Mouse (Mus musculus): ENCODE results near the gene Sgk1.
A peak's percentile ranks its signal among the peaks of the same experiment; 100 is the strongest.

Gene Sgk1

DNA sequence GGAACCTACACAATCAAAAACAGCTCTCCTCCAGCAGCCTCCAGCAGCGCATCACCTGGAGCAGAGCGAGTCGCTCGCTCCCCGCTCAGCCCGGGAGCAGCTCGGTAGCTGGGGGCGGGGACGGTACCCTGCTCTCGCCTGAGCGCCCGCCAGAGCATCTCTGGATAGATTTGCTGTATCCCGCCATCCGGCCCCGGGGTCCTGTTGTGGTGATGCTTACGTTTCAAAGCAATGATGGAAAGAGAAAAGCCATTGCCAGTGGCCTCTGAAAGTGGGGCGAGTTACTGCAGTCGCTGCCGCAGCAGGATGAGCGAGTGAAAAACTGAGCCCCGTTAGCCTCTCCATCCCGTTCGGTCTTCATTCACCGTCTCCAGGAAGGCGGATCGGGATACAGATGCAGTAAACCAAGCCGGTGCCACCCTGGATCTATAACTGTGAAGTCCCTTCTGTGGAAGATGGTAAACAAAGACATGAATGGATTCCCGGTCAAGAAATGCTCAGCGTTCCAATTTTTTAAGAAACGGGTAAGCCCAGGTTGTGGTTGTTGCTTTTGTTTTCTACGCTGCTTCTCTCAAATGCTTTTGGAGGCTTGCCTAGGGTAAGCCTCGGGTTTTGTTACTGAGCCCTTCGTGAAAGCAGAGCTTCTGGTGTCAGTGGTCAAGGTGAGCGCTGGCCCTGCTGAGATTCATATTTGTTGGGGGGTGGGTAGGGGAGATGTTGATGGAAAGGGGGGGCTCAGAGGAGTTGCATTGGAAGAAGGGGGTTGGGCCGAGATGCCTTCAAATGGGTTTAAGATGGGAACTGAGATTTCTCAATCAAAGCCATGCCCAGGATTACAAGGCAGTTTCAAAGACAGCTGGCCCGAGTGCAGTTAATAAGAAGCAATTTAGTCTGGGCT lies at the start of gene Sgk1:
TSS of gene Sgk1 (plus strand) at position 1 of the 898 bp plus-strand sequence.
- DNase-seq: peak; percentile 60 to 64

DNA sequence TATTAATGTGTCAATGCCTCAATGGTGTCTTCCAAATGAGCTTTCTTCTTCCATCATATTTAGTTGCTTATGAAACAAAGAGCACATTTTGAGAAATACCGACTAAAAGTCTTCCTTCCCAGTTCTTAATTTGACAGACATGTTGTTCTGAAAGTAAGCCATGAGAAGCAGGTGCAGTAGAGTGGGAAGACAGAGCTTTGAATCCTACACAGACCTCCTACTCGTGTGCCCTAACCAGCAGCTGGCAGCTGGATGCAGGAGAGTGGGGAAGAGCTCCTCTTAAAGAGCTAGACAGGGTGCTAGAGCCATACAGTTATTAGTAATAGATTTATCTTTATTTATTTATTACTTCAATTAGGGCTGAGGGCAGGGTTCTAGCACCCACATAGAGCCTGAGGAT lies 49.7 kb upstream of the Sgk1 start:
- DNase-seq: no peak

DNA sequence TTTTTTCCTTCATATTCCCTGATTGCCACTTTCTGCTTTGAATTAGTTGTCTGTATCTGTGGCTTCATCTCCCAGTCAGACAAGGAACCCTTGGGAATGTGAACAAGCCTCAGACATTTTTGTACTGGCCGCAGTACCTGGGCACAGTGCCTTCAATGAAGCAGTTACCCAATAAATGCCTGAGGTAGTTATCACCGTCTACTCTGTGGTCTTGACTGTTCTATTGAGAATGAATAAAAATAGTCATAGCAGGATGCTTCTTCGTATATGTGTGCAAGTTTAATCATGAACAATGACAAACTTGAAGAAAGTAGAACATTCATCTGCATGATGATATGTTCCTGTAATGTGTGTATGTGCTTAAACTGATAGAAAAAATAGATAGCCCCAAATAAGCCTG lies 48.2 kb upstream of the Sgk1 start:
- DNase-seq: no peak

DNA sequence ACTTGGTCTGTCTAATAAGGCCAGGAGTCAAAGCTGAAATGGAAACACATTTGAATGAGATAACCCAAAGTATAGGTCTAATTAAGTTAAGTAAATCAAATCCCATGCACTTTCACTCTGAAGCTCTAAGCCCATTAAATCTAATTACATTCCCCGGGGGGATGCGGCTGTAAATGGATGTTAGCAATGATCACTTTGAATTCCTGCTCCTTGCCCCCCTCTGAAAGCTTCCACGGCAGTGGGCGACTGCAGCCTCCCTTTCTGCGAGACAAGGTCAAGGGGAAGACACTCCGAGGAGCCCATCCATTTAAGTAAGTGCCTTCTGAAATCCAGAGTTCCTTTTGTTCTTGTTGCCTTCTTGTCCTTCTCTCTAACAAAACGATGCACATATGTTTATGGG lies 46.9 kb upstream of the Sgk1 start:
- no peak for DNase-seq

DNA sequence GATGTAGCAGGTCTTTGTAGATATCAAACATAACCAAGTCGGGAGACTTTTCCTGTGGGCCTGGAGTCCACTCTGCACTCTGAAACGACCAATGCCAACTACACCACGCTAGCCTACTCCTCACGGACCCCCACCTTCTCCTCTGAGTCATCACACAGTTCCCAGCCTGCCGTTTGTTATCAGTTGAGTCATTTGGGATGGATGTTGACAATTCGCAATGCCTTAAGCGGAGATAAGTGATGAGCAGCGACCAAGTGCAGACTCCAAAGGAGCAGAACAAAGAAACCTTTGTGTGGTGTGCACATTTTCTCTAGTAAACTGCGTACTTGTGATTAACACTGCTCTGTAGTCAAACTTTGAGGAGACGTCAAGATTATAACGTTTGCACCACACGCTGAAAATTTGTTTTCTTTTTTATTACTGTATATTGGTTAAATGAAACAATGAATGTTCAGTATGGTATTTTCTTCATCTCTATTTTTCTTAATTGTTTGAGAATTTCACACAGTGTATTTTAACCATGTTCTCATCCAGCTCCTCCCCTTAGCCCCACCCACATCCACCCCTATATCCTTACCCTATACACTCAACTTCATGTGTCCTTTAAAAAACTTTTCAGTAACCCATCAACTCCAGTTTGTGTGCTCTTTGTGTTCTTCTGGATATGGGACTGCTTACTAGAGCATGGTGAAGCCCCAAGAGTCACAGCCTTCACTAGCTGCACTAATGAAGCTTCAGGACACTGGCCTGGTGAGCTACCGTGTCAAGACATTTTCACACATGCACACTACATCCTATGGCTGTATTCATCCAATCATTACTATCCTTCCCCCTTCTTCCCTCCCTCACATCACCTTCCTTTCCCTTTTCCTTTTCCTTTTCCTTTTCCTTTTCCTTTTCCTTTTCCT lies 42.5 kb upstream of the Sgk1 start:
- no peak for DNase-seq

DNA sequence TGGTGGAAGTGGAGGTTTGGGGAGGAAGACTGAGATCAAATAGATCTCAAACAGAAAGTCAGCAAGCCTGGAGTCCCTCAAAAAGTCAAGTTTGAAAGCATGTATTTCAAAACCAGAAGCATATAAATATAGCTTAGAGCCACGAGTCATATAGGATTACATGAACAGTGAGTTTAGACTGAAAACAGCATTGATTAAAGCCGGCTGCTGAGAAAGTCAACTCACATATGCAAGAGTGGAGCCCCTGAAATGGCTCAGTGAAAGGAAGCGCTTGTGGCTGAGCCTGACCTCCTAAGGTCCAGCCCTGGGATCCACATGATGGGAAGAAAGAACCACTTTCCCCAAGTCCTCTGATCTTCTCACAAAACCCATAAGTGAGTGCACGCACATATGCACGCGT lies 38.7 kb upstream of the Sgk1 start:
- no peak for DNase-seq

DNA sequence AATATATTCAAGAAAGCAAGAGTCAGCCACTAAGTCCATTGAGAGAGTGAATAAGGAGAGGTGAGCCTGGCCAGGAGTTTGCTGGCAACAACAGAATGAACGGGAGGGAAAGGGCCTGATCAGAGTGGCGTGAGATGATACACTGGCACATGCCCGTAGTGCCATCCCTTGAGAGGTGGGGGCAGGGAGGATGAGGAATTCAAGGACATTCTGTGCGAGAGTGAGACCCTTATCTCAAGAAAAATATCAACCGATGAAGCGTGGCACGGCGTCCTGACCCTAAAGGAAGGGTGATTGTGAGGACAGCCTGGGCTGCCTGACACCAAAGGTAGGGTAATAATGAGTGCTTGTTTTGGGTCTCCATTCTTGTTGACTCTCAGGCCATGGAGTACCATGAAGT lies 38.1 kb upstream of the Sgk1 start:
- DNase-seq: no peak

DNA sequence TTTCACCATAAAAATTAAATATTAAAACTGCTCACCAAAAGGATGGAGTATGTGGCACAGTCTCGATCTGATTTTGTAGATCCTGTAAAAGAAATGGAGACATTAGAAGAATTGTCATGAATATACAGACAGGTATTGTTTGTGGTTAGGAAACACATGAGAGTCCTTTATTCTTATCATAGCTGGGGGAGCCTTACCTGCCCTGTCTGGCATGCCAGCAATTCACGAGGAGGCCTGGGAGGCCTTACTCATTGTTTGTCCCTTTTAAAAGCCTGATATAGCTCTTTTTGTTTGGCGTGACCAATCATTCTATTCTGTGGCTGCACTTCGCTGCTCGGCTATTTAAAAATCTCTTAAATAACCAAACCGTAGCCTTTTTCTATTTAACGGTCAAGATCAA lies 37.6 kb upstream of the Sgk1 start:
- no peak for DNase-seq

DNA sequence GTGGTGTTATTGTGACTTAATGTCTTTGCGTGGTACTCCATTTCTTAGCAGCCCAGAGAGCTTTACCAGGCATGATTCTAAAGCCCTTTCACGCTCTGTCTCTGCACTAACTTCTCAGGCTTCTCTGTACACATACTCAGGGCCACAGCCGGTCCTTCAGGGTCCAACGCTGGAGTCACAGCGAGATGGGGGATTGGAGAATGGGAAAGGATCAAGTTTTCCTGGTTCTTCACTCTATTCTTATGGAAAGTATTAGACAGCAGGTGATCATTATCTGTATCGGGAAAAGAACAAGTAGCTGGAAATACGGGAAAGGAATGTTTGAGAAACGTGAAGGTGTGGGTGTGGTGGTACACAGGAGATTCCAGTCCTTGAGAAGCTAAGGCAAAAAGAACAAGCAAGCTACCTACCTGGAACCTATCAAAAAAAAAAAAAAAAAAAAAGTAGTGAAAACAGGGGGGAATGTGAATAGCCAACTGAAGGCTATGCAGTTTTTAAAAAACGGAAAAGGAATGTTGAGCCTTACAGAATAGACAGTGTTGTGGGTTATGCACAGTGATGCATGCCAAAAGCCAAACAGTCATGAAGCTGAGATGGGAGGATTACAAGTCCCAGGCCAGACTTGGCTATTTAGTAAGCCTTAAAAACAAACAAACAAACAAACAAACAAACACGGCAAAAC lies 36.2 kb upstream of the Sgk1 start:
- no peak for DNase-seq

DNA sequence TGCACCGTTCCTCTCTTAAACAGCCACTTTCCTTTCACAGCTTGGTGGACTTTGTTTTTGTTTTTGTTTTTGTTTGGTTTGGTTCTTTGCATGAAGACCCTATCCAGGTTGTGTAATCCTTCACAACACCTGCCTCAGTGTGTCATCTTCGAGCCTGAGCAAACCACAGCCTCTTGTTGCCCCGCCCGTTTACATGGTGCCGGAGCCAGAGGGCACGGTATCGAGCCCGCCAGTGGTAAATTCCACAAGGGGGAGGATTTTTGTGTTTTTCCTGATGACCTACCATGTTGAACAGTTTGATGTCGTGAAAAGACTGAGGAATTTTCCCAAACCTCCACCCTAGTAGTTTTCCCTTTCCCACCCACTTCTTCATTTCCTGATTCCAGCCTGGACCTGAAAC lies 35.6 kb upstream of the Sgk1 start:
- DNase-seq: no peak

DNA sequence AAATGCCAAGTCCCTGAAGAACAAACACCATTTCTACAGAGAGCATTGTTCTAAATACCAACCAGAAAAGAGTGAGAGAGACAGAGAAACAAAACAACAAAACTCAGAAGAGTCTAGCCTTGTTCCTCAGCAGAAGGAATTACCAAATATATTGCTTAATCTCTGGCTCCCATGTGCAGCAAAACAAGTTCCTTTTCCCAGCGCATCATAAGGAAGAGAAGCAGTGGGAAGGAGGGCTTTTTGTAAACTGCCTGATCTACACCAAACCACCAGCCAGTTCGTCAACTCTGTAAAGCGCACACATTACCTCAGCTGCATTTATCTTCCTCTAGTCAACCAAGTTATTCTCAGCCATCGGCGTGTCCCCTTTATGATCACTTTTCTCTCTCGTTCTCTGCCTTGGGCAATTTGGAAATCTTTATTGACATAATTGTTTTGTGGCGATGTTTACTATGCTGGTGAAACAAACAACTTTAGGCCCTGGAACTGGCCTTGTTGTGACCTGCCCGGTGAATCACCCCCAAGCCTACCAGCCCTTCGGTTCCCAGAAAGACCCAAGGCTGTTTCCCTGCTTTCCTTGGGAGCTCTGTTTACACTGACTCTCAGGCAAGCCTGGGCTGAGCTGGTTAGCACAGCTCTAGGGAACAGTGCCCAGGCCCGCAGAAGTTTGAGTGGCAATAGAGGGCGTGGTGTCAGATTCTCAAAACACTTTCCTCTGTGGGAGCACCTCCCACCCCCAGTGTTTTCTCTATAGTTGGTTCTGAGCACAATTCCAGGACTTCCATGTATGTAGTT lies 34.8 kb upstream of the Sgk1 start:
- no peak for DNase-seq

DNA sequence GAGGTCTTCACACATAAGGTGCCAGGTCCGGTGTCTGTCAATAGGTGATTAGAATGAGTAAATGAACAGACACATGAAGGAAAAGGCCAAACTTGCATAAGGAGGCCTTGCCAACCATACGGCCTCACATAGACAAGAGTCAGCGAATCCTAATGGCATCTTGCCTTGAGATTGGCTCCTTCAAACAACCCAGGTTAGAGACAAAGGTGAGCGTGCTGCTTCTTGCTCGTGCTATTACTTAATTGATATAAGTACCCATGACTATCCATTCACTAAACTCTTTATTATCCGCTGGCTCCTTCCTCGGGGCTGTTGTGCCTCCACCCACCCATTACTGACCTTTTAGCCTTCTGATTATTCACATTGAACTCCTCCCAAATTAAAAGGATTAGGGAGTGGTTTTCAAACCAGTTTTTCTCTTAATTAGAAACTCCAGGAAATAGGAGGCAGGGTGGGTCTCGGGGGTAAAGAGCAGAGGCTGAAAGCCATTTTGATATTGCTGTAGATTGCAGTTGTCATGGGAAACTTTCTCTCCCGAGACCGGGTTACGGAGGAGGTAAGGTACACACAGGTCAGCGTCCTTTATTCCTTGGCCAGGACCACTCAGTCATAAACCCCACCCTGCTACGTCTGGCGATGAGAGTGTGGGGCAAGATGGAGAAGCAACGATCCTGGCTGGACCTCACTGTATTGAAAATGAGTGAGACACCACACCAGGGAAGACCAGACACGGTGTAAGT lies 33.9 kb upstream of the Sgk1 start:
- no peak for DNase-seq

DNA sequence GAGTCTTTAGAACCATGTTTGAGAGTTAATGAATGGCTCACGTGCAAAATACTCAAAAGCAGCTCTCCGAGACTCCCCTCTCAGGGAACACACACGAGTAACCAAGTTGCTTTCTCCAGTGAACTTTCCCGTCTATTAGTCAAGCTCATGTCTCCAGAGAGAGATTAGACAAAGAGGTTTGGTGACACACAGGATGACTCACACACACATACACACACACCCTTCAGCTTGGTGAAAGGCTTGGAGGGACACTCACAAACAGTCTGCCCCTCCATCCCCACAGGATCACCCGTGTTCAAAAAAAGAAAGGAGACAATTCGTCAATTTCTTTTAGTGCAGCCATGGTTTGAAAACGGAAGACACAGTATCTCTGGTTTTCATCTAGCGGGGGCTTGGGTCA lies 32.7 kb upstream of the Sgk1 start:
- no peak for DNase-seq

DNA sequence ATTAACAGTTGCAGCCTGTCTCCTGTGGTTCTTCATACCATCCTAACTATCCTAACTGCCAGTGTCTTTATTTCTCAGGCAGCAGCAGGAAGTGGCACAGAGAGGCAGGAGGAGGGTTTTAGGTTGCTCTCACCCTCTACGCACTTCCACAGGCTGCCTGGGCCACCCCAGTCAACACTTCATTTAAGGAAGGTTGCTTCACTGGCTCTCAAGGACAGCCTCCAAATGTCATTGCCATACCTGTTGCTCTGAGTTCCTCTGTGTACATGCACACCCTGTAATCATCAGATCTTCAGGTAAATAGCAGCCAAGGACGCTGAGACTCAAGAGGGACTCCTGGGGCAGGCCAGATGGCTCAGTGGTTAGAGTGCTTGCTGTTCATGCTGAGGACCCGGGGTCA lies 31.7 kb upstream of the Sgk1 start:
- no peak for DNase-seq

DNA sequence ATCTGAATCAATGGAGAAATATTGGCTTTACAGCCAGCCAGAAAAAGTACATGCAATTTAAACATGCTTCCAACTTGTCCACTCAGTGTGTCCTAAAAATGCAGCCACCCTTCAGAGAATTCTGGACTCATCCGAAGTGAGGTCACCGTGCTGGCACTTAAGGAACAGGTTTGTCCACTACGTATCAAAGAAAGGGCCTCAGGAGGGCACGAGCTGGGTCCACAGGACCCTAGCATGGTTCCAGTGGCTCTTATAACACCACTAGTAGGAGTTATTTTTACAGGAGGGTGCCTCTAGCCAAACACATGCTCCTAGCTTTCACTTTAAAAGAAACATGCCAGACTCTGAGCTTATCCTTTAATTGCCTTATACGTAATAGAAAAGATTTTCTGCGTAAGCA lies 28.9 kb upstream of the Sgk1 start:
- no peak for DNase-seq

DNA sequence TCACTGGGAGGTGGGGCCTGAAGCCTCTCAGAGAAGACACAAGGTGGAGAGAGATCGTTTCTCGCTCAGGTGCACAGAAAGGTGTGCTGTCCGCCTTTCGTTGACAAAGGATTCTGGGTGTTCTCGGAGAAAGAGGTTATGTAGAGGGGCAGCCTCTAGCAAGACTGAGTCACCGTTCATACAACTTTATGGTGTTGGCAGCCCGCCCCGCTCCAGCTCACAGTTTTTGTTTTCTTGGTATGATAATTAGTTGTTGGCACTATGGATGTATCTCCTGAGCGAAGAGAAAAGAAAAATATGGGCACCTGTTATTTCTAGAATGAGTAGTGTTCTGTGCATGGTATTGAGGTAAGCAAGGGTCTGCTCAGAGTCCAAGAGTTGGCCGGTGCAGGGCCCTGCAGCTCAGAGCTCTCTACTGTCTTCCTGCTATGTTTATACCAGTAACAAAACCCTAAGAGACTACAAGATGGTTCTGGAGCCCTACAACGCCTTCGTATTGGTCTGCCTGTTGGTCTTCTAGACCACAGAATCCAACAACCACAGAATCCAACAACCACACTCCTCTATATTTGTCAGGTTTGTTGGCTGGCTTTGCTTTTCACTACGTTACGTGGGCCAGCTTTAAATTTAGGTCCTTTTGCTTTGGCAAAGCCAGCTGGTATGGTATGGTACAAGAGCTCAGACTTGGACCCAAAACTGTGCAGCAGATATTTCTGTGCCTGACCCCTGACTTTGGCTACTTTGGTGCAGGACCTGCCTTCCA lies 28.2 kb upstream of the Sgk1 start:
- DNase-seq: no peak

DNA sequence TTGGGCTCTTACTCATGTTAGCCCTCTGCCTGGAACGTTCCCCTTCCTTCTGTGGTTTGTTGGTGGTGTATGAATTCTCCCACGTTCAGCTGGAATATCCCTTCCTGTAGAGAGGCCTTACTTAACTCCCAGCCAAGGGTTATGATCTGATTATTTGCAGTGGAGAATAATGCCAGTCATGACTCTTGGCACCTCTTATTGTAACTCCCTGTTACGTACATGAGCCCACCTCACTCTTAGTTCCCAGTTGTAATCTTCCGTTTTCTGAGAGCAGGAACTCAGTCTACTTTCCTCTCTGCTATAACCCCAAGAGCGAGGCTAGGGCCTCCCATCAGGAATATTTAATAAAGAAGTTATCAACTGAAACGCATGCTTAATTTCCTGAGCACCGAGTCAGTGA lies 26.6 kb upstream of the Sgk1 start:
- no peak for DNase-seq

DNA sequence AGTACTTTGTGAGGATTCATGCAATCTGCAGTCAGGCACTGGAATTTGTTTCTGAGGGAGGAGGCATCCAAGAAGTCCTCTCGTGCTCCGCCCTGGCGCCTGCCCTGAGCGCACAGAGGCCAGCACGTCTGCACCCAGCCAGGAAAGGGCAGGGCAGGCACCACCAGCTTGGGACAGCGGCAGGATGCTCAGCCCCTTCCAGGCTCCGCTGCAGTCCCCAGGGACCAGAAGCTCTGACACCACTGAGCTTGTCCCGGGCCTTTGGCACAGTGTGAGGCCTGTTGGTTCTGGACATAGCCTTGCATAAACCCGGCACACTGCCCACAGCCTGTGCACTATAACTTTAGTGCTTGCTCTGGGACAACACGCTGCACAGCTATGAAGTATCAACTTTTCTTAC lies 24.3 kb upstream of the Sgk1 start:
- no peak for DNase-seq

DNA sequence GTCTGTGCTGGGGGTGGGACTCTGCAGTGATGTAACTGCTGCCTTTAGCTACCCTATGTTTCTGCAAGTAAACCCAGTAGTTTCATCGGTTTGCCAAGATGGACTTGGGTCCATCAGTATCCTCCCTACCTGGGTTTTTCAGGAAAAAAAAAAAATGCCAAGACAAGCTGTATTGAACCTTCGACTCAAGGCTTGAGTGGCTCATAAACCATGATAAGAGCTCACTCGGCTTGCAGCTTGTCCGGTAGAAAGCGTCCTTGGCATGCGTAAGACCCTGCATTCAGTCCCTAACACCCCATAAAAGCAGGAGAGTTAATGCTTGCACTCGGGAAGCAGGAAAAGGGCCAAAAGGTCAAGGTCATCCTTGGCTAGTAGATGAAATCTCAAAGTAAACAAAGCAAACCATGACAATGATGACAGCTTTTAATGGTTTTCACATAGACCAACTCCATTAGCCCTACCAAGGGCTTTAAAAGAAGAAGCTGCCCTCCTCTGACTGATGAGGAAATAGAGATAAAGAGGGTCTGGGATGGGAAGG lies 23.5 kb upstream of the Sgk1 start:
- no peak for DNase-seq

DNA sequence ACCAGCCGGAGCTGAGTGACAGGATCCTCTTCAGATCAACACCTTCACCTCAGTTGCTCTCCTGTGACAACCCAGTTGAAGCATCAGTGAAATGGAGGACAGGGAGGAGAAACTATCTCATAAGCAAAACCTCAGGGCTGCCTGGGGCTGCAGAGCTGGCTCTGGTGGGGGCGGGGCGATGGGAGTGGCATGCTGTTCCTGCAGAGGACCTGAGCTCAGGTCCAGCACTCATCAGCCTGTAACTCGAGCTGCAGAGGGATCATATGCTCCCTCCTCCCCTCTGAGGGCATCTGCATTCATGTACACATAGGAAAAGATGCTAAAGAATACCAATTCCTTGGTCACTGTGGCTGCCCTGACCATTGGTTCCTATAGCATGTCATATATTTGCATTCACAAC lies 15.5 kb upstream of the Sgk1 start:
- no peak for DNase-seq

DNA sequence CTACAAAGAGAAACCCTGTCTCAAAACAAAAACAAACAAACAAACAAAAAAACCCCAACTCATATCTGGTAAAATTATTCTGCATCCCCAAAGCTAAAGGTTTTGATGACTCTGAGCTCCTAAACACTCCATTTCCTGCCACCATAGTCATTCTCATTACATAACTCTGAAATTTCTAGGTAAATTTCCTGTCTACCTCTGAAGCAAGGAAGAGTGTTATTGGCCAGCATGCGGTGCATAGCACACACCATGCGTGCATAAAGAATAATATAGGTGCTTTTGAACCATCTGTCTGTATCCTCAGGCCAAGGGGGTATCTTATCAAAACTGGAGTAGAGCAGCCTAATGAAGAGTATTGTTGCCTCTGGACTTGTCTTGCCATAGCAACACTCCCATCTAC lies 13.8 kb upstream of the Sgk1 start:
- DNase-seq: no peak

All from B cell, adult 2 months (primary cell).